Mouse (Mus musculus): ENCODE measurements around the gene Map1a. TPM values are rescaled to one million over a fixed set of nuclear protein-coding genes. Genes with fewer than 3 reads are reported as not detected.

Map1a gene
- polyA plus RNA-seq, 1 experiment from 2014 or later: 3.4 TPM

DNA sequence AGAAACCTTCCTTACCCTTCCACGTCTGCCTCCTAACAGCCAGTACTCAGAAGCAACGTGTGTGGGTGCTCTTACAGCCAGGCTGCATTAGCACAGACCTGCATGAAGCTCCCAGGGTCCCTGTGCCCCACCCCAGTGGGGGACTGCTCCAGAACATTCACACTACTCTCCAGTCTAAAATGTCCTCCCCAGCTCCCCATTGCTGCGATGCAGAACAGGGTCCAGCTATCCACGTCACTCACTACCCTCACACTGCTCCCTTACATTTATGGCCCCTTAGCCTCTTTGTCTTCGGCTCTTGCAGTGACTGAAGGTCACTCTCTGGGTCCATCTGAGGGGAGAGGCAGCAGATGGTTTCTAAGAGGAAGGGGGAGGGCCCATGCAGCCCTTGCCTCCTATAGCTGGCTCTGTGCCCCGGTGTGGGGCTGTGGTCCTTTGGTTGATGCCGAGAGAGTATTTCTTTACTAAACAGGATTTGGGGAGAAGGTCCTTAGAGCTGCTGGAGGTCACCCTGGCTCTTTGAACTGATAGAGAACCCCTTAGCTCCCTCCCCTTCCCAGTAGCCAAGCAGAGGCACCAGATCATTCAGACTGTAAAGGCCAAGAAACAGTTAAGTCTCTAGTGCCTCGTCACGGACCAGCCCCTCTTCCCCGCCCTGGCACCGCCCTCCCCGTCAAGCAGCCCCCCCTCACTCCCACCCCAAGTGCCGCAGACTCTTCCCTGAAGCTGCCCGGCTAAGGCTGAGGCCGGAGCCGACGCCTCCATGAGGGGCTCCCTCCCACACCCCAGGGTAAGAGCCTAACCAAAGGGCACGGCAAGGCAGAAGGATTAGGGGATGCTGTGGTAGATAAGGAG is 5.6 kb downstream of the Map1a start:
- peaks cover 8% of the 10 kb centered on the region for H3K36me3 ChIP-seq (replicated peaks)
- peak overlapping the region; percentile 76 for H3K27ac ChIP-seq (replicated peaks)
- H3K9me3 ChIP-seq: no peaks in the 10 kb centered on the region
- H3K4me1 ChIP-seq: peaks cover 59% of the 10 kb centered on the region
- H3K27me3 ChIP-seq (replicated peaks; ENCODE audit: low read depth, poor library complexity, severe bottlenecking): peaks cover 100% of the 10 kb centered on the region
- peak overlapping the region; percentile 49 for H3K4me3 ChIP-seq
- peak; percentile 71 for DNase-seq (ENCODE audit: low spot score)
- 2% methylated on average over 18 of the region's 18 CpGs for WGBS

- Histone ChIP-seq H3K9me3 (no peaks in the 10 kb centered on the region), H3K4me1 (peaks cover 53% of the 10 kb centered on the region), H3K36me3 (replicated peaks) (peaks cover 17% of the 10 kb centered on the region), H3K27ac (replicated peaks) (peak overlapping the region; percentile 76), H3K27me3 (replicated peaks; ENCODE audit: low read depth, poor library complexity, severe bottlenecking) (peaks cover 100% of the 10 kb centered on the region), H3K4me3 (peak overlapping the region; percentile 49)
- 2% methylated on average over 15 of the region's 15 CpGs for WGBS
- DNase-seq (ENCODE audit: low spot score): peak; percentile 45
Observed at GRCm38 (mm10) chr2:121295608-121296571, 6.5 kb downstream of the Map1a start.

GRCm38 (mm10) chr2:121296754-121297231 is 7.4 kb downstream of the Map1a start:
- H3K36me3 ChIP-seq (replicated peaks): peaks cover 26% of the 10 kb centered on the region
- H3K27ac ChIP-seq (replicated peaks): peak overlapping the region; percentile 76
- 5% methylated on average over 6 of the region's 6 CpGs for WGBS
- H3K4me1 ChIP-seq: peaks cover 53% of the 10 kb centered on the region
- peaks cover 100% of the 10 kb centered on the region for H3K27me3 ChIP-seq (replicated peaks; ENCODE audit: low read depth, poor library complexity, severe bottlenecking)
- H3K4me3 ChIP-seq: peak overlapping the region; percentile 49
- H3K9me3 ChIP-seq: no peaks in the 10 kb centered on the region
- DNase-seq (ENCODE audit: low spot score): no peak

GRCm38 (mm10) chr2:121297701-121298100 is 8.3 kb downstream of the Map1a start:
- H3K27me3 ChIP-seq (replicated peaks; ENCODE audit: low read depth, poor library complexity, severe bottlenecking): peaks cover 100% of the 10 kb centered on the region
- H3K27ac ChIP-seq (replicated peaks): peak overlapping the region; percentile 40
- H3K4me3 ChIP-seq: peak overlapping the region; percentile 49
- H3K9me3 ChIP-seq: no peaks in the 10 kb centered on the region
- 8% methylated on average over 9 of the region's 9 CpGs for WGBS
- H3K36me3 ChIP-seq (replicated peaks): peaks cover 35% of the 10 kb centered on the region
- H3K4me1 ChIP-seq: peaks cover 53% of the 10 kb centered on the region
- DNase-seq (ENCODE audit: low spot score): no peak

DNA sequence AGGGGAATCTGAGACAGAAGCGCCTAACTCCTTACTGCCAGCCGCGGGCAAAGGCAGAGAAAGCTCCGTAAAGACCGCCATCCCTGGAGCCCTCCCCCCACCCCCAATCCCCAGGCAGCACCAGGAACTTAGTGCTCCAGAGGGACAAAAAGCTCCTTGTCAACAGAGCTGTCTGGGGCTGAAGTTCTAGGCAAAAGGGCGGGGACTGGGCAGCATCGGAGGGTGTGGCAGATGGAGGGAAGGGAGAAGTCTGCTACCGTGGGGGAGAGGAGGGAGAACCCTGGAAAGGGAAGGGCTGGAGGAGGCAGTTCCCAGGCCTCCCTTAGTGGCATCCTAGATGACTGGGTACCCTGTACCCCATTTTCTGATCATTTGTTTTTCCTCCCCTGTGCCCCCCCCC is 8.7 kb downstream of the Map1a start:
- WGBS: 1% methylated on average over 8 of the region's 8 CpGs

DNA sequence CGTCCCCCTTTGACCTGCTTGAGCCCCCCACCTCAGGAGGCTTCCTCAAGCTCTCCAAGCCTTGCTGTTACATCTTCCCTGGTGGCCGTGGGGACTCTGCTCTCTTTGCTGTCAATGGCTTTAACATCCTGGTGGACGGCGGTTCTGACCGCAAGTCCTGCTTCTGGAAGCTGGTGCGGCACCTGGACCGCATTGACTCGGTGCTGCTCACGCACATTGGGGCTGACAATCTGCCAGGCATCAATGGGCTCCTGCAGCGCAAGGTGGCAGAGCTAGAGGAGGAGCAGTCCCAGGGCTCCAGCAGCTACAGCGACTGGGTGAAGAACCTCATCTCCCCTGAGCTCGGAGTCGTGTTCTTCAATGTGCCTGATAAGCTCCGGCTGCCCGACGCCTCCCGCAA is 10.1 kb downstream of the Map1a start:
- DNase-seq (ENCODE audit: low spot score): no peak
- Histone ChIP-seq H3K27ac (replicated peaks) (no peak overlapping the region), H3K9me3 (no peaks in the 10 kb centered on the region), H3K4me3 (no peak overlapping the region), H3K27me3 (replicated peaks; ENCODE audit: low read depth, poor library complexity, severe bottlenecking) (peaks cover 86% of the 10 kb centered on the region), H3K4me1 (peaks cover 43% of the 10 kb centered on the region), H3K36me3 (replicated peaks) (peaks cover 52% of the 10 kb centered on the region)
- 87% methylated on average over 17 of the region's 17 CpGs for WGBS

More for the DNA sequence above, 8.7 kb downstream of the Map1a start:
- H3K4me3 ChIP-seq: peak overlapping the region; percentile 49
- peaks cover 100% of the 10 kb centered on the region for H3K27me3 ChIP-seq (replicated peaks; ENCODE audit: low read depth, poor library complexity, severe bottlenecking)
- peak overlapping the region; percentile 40 for H3K27ac ChIP-seq (replicated peaks)
- H3K4me1 ChIP-seq: peaks cover 53% of the 10 kb centered on the region
- DNase-seq (ENCODE audit: low spot score): peak; percentile 38
- H3K9me3 ChIP-seq: no peaks in the 10 kb centered on the region
- H3K36me3 ChIP-seq (replicated peaks): peaks cover 39% of the 10 kb centered on the region

- WGBS: 90% methylated on average over 10 of the region's 10 CpGs
- Histone ChIP-seq H3K27me3 (replicated peaks; ENCODE audit: low read depth, poor library complexity, severe bottlenecking) (peaks cover 85% of the 10 kb centered on the region), H3K4me3 (no peak overlapping the region), H3K36me3 (replicated peaks) (peaks cover 57% of the 10 kb centered on the region), H3K4me1 (peaks cover 43% of the 10 kb centered on the region), H3K9me3 (no peaks in the 10 kb centered on the region), H3K27ac (replicated peaks) (no peak overlapping the region)
- DNase-seq (ENCODE audit: low spot score): no peak
Observed at GRCm38 (mm10) chr2:121300036-121300435, 10.6 kb downstream of the Map1a start.

DNA sequence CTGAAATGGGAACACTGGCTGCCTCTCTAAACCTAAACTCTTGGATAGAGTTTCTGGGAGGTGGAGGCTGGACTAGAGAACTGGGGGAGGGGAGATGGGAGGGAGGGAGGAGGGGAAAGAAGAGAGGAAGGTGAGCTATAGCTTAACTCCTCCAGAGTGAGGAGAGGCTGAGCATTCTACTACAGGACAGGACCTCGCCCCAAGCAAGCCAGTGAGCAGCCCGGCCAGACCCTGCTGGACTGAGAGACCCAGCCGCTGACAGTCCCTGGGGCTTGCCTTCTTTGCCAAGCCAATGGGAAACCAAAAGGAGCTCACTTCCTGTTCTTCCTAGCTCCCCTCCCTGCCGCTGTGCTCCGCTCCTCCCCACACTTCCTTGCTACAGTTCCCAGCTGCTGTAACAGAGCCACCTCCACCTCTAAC is 19.6 kb downstream of the Map1a start:
- H3K9me3 ChIP-seq: no peaks in the 10 kb centered on the region
- H3K27me3 ChIP-seq (replicated peaks; ENCODE audit: low read depth, poor library complexity, severe bottlenecking): 0 out of 2 replicates have a peak, but pooled peaks cover 26% of the 10 kb centered on the region
- 16% methylated on average over 5 of the region's 5 CpGs for WGBS
- H3K27ac ChIP-seq (replicated peaks): peak overlapping the region; percentile 72
- peaks cover 34% of the 10 kb centered on the region for H3K36me3 ChIP-seq (replicated peaks)
- H3K4me1 ChIP-seq: peaks cover 35% of the 10 kb centered on the region
- H3K4me3 ChIP-seq: peak overlapping the region; percentile 29; the same call in 1 of the 2 replicates
- peak; percentile 36 for DNase-seq (ENCODE audit: low spot score)

DNA sequence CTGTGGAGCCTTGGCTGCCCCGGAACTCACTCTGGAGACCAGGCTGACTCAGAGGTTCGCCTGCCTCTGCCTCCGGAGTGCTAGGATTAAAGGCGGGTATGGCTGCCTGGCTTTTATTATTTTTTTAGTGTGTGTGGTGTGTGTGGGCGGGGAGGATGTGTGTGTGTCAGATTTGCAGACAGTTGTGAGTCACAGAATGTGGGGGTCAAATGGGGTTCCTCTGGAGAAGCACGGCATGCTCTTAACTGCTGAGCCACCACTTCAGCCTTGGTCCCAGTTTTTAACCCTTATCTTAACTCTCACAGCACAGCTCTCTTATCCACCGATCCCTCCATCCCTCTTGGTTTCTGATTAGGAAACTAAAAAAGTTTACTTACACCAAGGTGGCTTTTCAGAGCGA is 26.9 kb downstream of the Map1a start:
- H3K4me1 ChIP-seq: no peaks in the 10 kb centered on the region
- H3K27ac ChIP-seq (replicated peaks): no peak overlapping the region
- H3K27me3 ChIP-seq (replicated peaks; ENCODE audit: low read depth, poor library complexity, severe bottlenecking): no peaks in the 10 kb centered on the region
- no peak overlapping the region for H3K4me3 ChIP-seq
- 80% methylated on average over 8 of the region's 8 CpGs for WGBS
- H3K9me3 ChIP-seq: no peaks in the 10 kb centered on the region
- peaks cover 5% of the 10 kb centered on the region for H3K36me3 ChIP-seq (replicated peaks)
- DNase-seq (ENCODE audit: low spot score): no peak

DNA sequence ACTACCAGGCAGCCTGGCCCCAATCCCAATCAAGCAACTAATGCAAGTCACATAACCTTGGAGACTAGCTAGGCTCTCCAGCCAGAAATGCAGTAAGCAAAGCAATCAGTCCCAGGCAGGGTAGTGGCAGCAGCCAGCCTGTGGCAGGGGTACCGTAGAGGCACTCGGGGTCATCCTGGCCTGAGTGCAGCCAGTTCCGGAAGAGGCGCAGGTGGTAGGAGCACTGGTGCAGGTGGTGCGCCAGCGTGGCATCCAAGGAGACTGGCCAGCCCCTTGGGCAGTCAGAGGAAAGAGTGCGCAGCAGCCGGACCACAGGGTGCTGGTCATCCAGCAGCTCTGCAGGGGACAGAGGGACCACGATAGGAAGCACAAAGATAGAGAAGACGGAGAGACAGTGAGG is 33.6 kb downstream of the Map1a start:
- H3K9me3 ChIP-seq: no peaks in the 10 kb centered on the region
- DNase-seq (ENCODE audit: low spot score): no peak
- H3K4me3 ChIP-seq: no peak overlapping the region
- WGBS: 92% methylated on average over 10 of the region's 10 CpGs
- H3K4me1 ChIP-seq: 0 out of 2 replicates have a peak, but pooled peaks cover 6% of the 10 kb centered on the region
- H3K27me3 ChIP-seq (replicated peaks; ENCODE audit: low read depth, poor library complexity, severe bottlenecking): no peaks in the 10 kb centered on the region
- 0 out of 2 replicates have a peak overlapping the region, but pooled peaks have one; percentile 3 for H3K27ac ChIP-seq (replicated peaks)
- H3K36me3 ChIP-seq (replicated peaks): peaks cover 9% of the 10 kb centered on the region

DNA sequence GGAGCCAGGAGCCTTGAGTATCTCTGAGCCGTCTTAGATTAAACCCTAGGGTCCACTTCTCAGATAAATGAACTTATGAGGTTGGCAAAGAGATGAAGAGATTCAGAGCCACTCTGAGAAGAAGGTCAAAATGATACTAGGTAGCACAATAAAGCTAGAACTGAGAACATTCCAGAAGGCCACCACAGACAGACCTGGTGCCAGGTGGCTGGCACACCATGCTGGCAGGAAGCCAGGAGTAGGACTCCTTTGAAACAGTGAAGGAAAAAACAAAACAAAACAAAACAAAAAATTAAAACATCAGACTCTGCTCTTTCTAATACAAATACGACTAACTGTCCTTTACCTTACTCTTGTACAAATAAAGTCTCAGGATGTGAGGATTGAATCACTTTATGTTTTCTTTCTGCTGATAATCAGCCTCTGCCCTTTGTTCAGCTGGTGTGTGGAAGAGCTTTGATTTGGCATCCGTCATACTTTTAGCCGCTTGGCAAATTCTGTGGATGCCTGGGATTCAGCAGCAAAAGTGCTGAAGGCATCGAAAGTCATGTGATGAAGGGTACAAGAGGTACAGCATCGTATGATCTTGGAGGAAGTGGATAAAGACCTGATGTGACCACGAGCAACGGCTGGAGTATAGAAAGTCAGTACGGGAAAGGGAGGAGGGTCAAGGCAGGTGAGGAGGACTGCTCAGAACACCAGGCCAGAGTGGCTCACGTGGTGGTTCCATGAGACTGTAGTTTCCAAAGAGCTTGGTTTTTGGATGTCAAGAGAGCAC is 34.5 kb downstream of the Map1a start:
- 0 out of 2 replicates have a peak, but pooled peaks cover 6% of the 10 kb centered on the region for H3K4me1 ChIP-seq
- 88% methylated on average over 10 of the region's 10 CpGs for WGBS
- H3K9me3 ChIP-seq: no peaks in the 10 kb centered on the region
- H3K27ac ChIP-seq (replicated peaks): no peak overlapping the region
- DNase-seq (ENCODE audit: low spot score): no peak
- H3K36me3 ChIP-seq (replicated peaks): peaks cover 9% of the 10 kb centered on the region
- no peak overlapping the region for H3K4me3 ChIP-seq
- H3K27me3 ChIP-seq (replicated peaks; ENCODE audit: low read depth, poor library complexity, severe bottlenecking): no peaks in the 10 kb centered on the region

Measured in embryonic facial prominence, embryonic 10.5 days (tissue).